Mouse (Mus musculus): ENCODE measurements at regions not wholly inside any gene's neighbourhood (a gene's known extent, or its start where the extent isn't known, plus 50 kb on each side); places are given as distances from the start of the nearest gene placed in this dataset.

DNA sequence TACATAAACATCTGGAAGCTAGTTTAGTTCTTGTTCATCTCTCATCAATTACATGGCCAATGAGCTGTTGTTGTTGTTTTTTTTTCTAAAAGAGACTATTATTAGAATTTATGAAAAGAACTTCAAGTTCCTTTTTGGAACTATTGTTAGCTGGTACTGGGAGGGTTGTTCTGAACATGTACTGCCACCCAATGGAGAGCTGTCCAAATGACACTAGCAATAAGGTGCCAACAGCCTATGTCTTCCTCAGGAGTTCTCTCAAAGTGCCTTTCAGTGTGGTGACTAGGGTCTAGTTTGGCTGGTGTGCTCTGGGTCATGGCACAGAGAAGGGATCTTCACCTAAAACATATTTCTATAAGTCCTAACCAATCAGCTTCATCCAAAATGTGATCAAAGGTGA is 60.6 kb upstream of the Mocs2 start:
- H3K36me3 ChIP-seq (ENCODE audit: control insufficient read depth, insufficient read depth, low read length): no peaks in the 10 kb centered on the region
- H3K4me2 ChIP-seq (replicated peaks; ENCODE audit: low read depth, low read length): no peak overlapping the region
- no peak overlapping the region for H3K4me3 ChIP-seq (ENCODE audit: low read depth, low read length)
- ATAC-seq (ENCODE audit: low FRiP score) (no peak), DNase-seq (ENCODE audit: low spot score) (peak; percentile 2)
- H3K9ac ChIP-seq (ENCODE audit: low read depth, low read length): no peak overlapping the region
- H3K27ac ChIP-seq (ENCODE audit: low read depth, low read length): no peak overlapping the region
- H3K9me3 ChIP-seq (ENCODE audit: control insufficient read depth, low read length): no peaks in the 10 kb centered on the region
- H3K4me1 ChIP-seq (replicated peaks; ENCODE audit: control insufficient read depth, insufficient read depth, low read length): no peaks in the 10 kb centered on the region
- H3K27me3 ChIP-seq (ENCODE audit: control insufficient read depth, insufficient read depth, low read length): no peaks in the 10 kb centered on the region

DNA sequence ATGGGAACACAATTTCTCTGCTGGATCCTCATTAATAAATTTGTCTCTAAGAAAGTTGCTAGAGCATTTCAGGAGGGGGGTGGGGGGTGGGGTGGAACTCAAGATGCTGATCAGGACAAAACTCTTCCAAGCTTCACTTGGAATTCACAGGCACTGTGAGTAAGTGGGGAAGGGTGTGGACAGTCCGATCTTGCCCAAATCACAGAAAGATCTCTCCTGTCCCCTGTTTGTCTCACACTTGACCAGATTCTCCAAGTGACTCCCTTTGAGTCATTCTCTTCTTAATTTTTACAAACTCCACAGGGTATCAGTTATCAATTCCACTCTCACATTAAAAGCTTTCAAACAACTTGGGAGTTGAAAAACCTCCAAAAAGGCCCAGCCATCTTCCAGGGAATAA is 58.1 kb upstream of the Mocs2 start:
- H3K27me3 ChIP-seq (ENCODE audit: control insufficient read depth, insufficient read depth, low read length): no peaks in the 10 kb centered on the region
- ATAC-seq (ENCODE audit: low FRiP score) (no peak), DNase-seq (ENCODE audit: low spot score) (no peak)
- no peaks in the 10 kb centered on the region for H3K36me3 ChIP-seq (ENCODE audit: control insufficient read depth, insufficient read depth, low read length)
- H3K27ac ChIP-seq (ENCODE audit: low read depth, low read length): no peak overlapping the region
- H3K4me1 ChIP-seq (replicated peaks; ENCODE audit: control insufficient read depth, insufficient read depth, low read length): no peaks in the 10 kb centered on the region
- H3K9ac ChIP-seq (ENCODE audit: low read depth, low read length): no peak overlapping the region
- H3K4me3 ChIP-seq (ENCODE audit: low read depth, low read length): no peak overlapping the region
- 96% methylated on average over 1 of the region's 1 CpGs for WGBS
- H3K9me3 ChIP-seq (ENCODE audit: control insufficient read depth, low read length): no peaks in the 10 kb centered on the region
- H3K4me2 ChIP-seq (replicated peaks; ENCODE audit: low read depth, low read length): no peak overlapping the region

DNA sequence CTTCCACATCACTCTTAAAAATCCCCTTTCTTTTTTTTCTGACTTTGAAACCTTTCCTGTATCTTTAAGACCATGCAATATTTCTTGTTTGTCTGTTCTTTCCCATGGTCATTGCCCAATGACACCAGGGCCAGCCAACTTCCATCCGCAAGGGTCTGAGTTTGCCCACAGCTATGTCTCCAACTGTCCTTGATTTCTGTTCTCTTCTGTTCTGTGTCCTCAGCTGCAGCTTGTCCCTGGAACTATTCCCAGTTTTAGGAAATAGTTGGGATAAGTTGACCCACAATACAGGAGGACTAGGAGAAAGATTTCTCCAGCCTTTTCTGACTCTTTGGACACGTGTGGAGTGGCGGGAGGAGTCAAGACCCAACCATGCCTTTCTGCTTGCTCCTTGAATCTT is 57.1 kb upstream of the Mocs2 start:
- Histone ChIP-seq H3K36me3 (ENCODE audit: control insufficient read depth, insufficient read depth, low read length) (no peaks in the 10 kb centered on the region), H3K4me3 (ENCODE audit: low read depth, low read length) (no peak overlapping the region), H3K9me3 (ENCODE audit: control insufficient read depth, low read length) (no peaks in the 10 kb centered on the region), H3K4me2 (replicated peaks; ENCODE audit: low read depth, low read length) (no peak overlapping the region), H3K27me3 (ENCODE audit: control insufficient read depth, insufficient read depth, low read length) (no peaks in the 10 kb centered on the region), H3K4me1 (replicated peaks; ENCODE audit: control insufficient read depth, insufficient read depth, low read length) (no peaks in the 10 kb centered on the region), H3K9ac (ENCODE audit: low read depth, low read length) (no peak overlapping the region), H3K27ac (ENCODE audit: low read depth, low read length) (no peak overlapping the region)
- no peak for DNase-seq (ENCODE audit: low spot score)
- ATAC-seq (ENCODE audit: low FRiP score): no peak
- WGBS: 88% methylated on average over 3 of the region's 3 CpGs
